Mouse (Mus musculus): ENCODE results near the gene Mfsd11. TPM values are rescaled to one million over a fixed set of nuclear protein-coding genes. Genes with fewer than 3 reads are reported as not detected.

Gene Mfsd11
- polyA plus RNA-seq, 1 experiment from 2014 or later = 18.0 TPM

DNA sequence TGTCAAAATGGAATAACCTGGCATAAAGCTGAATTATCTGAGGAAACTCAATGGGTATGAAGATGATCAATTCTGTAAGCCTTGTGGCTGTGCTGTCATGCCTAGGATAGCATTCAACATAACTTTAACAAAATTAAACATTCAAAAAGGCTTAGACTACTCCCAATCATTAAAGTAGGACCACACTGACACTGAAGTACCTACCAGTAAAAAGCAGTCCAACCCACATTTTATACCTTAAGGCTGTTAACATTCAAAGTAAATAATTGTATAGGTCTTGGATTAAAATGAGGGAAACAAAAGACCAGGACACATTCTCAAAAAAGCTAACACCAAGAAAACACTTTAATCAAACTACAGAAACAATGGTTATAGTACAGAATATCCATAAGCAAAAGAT, 2.7 kb upstream of the Mfsd11 start:
- peak overlapping the region; percentile 2; the same call in 1 of the 2 replicates for H3K4me2 ChIP-seq (ENCODE audit: low read depth, low read length)
- no peak for DNase-seq
- no peak overlapping the region for H3K27ac ChIP-seq (ENCODE audit: low read depth)
- no peak for ATAC-seq
- H3K27me3 ChIP-seq (ENCODE audit: insufficient read depth, low read length) = no peaks in the 10 kb centered on the region
- H3K9me3 ChIP-seq (ENCODE audit: low read length) = no peaks in the 10 kb centered on the region
- H3K4me3 ChIP-seq (ENCODE audit: low read depth, low read length) = no peak overlapping the region
- H3K4me1 ChIP-seq (ENCODE audit: insufficient read depth) = peaks cover 4% of the 10 kb centered on the region; the same call in 1 of the 2 replicates
- peaks cover 30% of the 10 kb centered on the region for H3K36me3 ChIP-seq (replicated peaks; ENCODE audit: insufficient read depth, low read length)
- no peak overlapping the region for H3K9ac ChIP-seq (replicated peaks)
- no peak for TF ChIP-seq EP300 (IDR thresholded peaks at IDR 0.05; ENCODE audit: low read depth)
- TF ChIP-seq CTCF (IDR thresholded peaks at IDR 0.05; ENCODE audit: low read depth) = no peak

DNA sequence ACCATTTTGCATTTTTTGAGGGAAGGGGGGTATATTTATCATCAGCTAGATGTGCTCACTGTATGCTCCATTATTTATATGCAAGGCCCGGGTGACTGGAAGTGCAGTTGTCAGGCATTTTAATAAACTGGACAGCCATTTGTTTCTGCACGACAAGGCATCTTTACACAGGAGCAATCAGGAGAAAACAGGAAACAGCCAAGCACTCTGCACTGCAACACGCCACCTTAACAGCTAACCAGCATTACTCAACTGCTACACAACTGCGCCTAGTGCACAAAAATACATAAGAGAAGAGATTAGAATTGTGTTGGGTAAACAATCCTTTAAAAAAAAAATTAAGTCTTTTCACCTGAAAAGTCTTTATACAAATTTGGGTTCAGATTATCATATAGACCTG, 2.2 kb upstream of the Mfsd11 start:
- Histone ChIP-seq H3K4me3 (ENCODE audit: low read depth, low read length) (peak overlapping the region; percentile 95), H3K4me2 (ENCODE audit: low read depth, low read length) (peak overlapping the region; percentile 81), H3K27ac (ENCODE audit: low read depth) (no peak overlapping the region), H3K27me3 (ENCODE audit: insufficient read depth, low read length) (no peaks in the 10 kb centered on the region), H3K36me3 (replicated peaks; ENCODE audit: insufficient read depth, low read length) (peaks cover 30% of the 10 kb centered on the region), H3K9me3 (ENCODE audit: low read length) (no peaks in the 10 kb centered on the region), H3K9ac (replicated peaks) (no peak overlapping the region; the same call in 1 of the 2 replicates), H3K4me1 (ENCODE audit: insufficient read depth) (0 out of 2 replicates have a peak, but pooled peaks cover 2% of the 10 kb centered on the region)
- DNase-seq (no peak), ATAC-seq (no peak)
- WGBS (ENCODE audit: insufficient replicate concordance) = 20% methylated on average over 4 of the region's 4 CpGs
- peak; percentile 15; the same call in 1 of the 2 replicates for TF ChIP-seq EP300 (IDR thresholded peaks at IDR 0.05; ENCODE audit: low read depth)
- TF ChIP-seq CTCF (IDR thresholded peaks at IDR 0.05; ENCODE audit: low read depth) = no peak

DNA sequence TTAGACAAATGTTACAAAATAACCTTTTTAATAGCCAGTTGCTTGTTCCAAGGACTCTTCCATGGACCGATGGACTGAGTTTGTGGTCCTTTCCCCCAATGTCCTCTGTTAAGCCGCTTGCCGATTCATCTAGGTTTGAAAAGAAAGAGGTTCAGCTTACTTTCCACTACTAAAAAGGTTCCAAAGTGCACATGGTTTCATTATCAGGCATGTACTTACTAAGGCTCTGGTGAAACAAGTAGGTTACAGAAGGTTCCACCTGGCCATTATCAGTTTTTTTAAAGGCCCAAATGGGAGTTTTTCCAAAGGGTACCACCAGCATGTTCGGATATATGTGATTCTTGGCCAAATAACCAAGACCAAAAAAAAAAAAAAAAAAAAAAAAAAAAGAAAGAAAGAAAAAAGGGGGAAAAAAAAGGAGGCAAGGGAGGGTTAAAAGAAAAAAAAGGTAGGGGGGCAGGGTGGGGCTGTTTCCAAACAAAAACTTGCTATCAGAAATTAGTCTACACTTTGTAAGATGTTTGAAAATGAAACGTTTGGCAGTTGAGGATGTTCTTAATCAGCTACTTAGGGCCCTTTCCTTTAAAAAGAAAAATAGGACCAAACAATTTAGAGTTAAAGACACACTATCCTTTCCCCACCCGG, 1.3 kb upstream of the Mfsd11 start:
- 0 out of 2 replicates have a peak, but pooled peaks cover 2% of the 10 kb centered on the region for H3K4me1 ChIP-seq (ENCODE audit: insufficient read depth)
- no peak for DNase-seq
- H3K9ac ChIP-seq (replicated peaks) = peak overlapping the region; percentile 98
- peak overlapping the region; percentile 81 for H3K4me2 ChIP-seq (ENCODE audit: low read depth, low read length)
- WGBS (ENCODE audit: insufficient replicate concordance) = 9% methylated on average over 6 of the region's 6 CpGs
- no peaks in the 10 kb centered on the region for H3K9me3 ChIP-seq (ENCODE audit: low read length)
- H3K27ac ChIP-seq (ENCODE audit: low read depth) = peak overlapping the region; percentile 30
- no peaks in the 10 kb centered on the region for H3K27me3 ChIP-seq (ENCODE audit: insufficient read depth, low read length)
- TF ChIP-seq CTCF (IDR thresholded peaks at IDR 0.05; ENCODE audit: low read depth) (no peak), EP300 (IDR thresholded peaks at IDR 0.05; ENCODE audit: low read depth) (no peak)
- peaks cover 30% of the 10 kb centered on the region for H3K36me3 ChIP-seq (replicated peaks; ENCODE audit: insufficient read depth, low read length)
- no peak for ATAC-seq
- H3K4me3 ChIP-seq (ENCODE audit: low read depth, low read length) = peak overlapping the region; percentile 95

DNA sequence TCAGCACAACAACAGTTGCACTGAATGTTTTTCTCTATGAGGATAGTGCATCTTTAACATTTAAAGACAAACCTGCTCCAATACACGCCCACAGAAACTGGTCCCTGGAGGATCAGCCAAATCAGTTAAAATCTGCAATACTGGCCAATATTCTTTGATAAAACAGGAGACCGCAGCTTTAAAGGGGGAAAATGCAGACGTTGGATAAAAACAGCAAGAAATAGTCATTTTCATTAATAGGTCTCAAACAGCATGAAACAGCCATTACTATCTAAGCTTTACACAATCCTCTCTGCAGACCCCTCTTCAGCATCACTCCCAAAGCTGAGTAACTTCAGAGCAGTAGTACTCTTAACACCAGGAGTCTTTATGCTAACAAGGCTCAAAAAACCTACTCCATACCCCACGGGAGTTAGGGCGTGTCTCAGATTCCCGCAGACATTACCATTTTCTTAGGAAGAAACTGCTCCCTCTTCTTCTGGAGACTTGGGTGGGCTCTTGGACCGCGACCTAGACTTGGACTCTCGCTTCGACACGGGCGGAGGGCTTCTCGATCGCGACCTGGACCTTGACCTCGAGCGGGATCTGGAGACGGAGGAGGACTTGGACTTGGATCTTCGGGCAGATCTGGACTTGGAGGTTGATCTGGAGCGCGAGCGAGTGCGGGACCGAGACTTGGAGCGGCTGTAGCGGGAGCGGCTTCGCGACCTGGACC, 507 bp upstream of the Mfsd11 start:
- H3K4me1 ChIP-seq (ENCODE audit: insufficient read depth) = 0 out of 2 replicates have a peak, but pooled peaks cover 2% of the 10 kb centered on the region
- TF ChIP-seq CTCF (IDR thresholded peaks at IDR 0.05; ENCODE audit: low read depth) = no peak
- TF ChIP-seq EP300 (IDR thresholded peaks at IDR 0.05; ENCODE audit: low read depth) = no peak
- peak overlapping the region; percentile 98 for H3K9ac ChIP-seq (replicated peaks)
- H3K27ac ChIP-seq (ENCODE audit: low read depth) = peak overlapping the region; percentile 99
- peak overlapping the region; percentile 81 for H3K4me2 ChIP-seq (ENCODE audit: low read depth, low read length)
- H3K27me3 ChIP-seq (ENCODE audit: insufficient read depth, low read length) = no peaks in the 10 kb centered on the region
- DNase-seq (no peak), ATAC-seq (no peak)
- WGBS (ENCODE audit: insufficient replicate concordance) = under 1% methylated on average over 29 of the region's 29 CpGs
- H3K4me3 ChIP-seq (ENCODE audit: low read depth, low read length) = peak overlapping the region; percentile 95
- peaks cover 30% of the 10 kb centered on the region for H3K36me3 ChIP-seq (replicated peaks; ENCODE audit: insufficient read depth, low read length)
- H3K9me3 ChIP-seq (ENCODE audit: low read length) = no peaks in the 10 kb centered on the region

DNA sequence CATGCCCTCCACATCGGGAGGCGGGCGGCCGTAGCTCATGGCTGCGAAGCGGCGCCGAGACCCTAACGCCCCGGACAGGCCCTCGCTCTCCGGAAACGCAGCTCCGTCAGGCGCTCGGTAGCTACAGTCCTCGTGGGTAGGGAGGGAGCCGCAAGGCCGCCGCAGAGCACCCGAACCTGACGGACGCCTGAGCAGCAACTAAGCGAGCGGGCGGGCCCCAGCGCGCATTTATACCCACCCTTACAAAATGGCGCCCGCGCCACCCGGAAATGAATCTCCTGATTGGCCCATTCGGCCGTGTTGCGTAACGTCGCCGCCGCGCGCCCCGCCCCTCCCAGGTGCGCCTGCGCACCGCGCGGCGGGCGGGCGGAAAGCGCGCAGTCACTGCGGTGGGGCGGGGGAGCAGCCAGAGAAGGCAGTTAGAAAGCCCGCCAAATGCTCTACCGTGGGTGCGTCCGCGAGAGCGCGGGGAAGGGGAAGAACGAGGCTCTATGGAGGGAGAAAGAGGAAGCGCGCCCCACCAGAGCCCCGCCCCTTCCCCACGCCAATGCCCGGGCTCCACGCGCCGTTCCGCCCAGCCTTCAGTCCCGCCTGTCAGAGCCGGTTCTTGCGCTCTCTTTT, 761 bp downstream of the Mfsd11 start, which contains the start of gene Srsf2:
Gene Srsf2 (minus strand): TSS at position 204 of the 621 bp plus-strand sequence.
- peak; percentile 83 for ATAC-seq
- under 1% methylated on average over 71 of the region's 74 CpGs for WGBS (ENCODE audit: insufficient replicate concordance)
- Histone ChIP-seq H3K27me3 (ENCODE audit: insufficient read depth, low read length) (no peaks in the 10 kb centered on the region), H3K36me3 (replicated peaks; ENCODE audit: insufficient read depth, low read length) (peaks cover 20% of the 10 kb centered on the region), H3K9ac (replicated peaks) (peak within 1 kb of the TSS; percentile 98), H3K4me1 (ENCODE audit: insufficient read depth) (0 out of 2 replicates have a peak, but pooled peaks cover 2% of the 10 kb centered on the region), H3K4me3 (ENCODE audit: low read depth, low read length) (peak within 1 kb of the TSS; percentile 95), H3K27ac (ENCODE audit: low read depth) (peak within 1 kb of the TSS; percentile 99), H3K4me2 (ENCODE audit: low read depth, low read length) (peak within 1 kb of the TSS; percentile 81), H3K9me3 (ENCODE audit: low read length) (no peaks in the 10 kb centered on the region)
- DNase-seq = peak; percentile 96
- TF ChIP-seq EP300 (IDR thresholded peaks at IDR 0.05; ENCODE audit: low read depth) (peak; percentile 36), CTCF (IDR thresholded peaks at IDR 0.05; ENCODE audit: low read depth) (no peak)

DNA sequence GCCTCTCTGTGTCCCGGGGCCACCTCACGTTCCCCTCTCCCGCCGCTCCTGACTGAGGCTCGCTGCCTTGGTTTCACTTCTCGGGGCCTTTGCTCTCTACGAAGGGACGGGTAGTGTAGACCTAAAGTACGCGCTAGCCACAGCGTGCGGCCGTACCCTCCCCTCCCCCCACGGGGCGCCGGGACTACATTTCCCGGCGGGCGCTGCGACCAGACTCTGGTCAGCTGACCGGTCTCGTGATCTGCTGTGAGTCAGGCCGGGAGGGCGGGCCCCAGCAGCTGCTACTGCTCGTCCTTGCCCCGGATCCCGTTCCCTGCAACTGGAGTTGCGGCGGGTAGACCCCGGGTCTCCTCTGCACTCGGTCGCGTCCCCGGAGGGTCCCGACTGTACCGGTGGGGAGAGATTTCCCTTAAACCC, 1.3 kb downstream of the Mfsd11 start:
- TF ChIP-seq EP300 (IDR thresholded peaks at IDR 0.05; ENCODE audit: low read depth) (peak; percentile 68; the same call in 1 of the 2 replicates), CTCF (IDR thresholded peaks at IDR 0.05; ENCODE audit: low read depth) (no peak)
- Histone ChIP-seq H3K4me3 (ENCODE audit: low read depth, low read length) (peak overlapping the region; percentile 95), H3K27me3 (ENCODE audit: insufficient read depth, low read length) (no peaks in the 10 kb centered on the region), H3K4me2 (ENCODE audit: low read depth, low read length) (peak overlapping the region; percentile 81), H3K4me1 (ENCODE audit: insufficient read depth) (0 out of 2 replicates have a peak, but pooled peaks cover 2% of the 10 kb centered on the region), H3K9me3 (ENCODE audit: low read length) (no peaks in the 10 kb centered on the region), H3K27ac (ENCODE audit: low read depth) (peak overlapping the region; percentile 99), H3K9ac (replicated peaks) (peak overlapping the region; percentile 98), H3K36me3 (replicated peaks; ENCODE audit: insufficient read depth, low read length) (peaks cover 15% of the 10 kb centered on the region)
- under 1% methylated on average over 32 of the region's 36 CpGs for WGBS (ENCODE audit: insufficient replicate concordance)
- DNase-seq (peak; percentile 97), ATAC-seq (peak; percentile 85)

Data from liver, postnatal 0 days (tissue).